Mouse (Mus musculus): Measurements from ENCODE around the gene Gm20388. TPM values are rescaled to one million over a fixed set of nuclear protein-coding genes. Genes with fewer than 3 reads are reported as not detected.

The Gm20388 gene
- polyA plus RNA-seq, 1 experiment from 2014 or later: not detected

DNA sequence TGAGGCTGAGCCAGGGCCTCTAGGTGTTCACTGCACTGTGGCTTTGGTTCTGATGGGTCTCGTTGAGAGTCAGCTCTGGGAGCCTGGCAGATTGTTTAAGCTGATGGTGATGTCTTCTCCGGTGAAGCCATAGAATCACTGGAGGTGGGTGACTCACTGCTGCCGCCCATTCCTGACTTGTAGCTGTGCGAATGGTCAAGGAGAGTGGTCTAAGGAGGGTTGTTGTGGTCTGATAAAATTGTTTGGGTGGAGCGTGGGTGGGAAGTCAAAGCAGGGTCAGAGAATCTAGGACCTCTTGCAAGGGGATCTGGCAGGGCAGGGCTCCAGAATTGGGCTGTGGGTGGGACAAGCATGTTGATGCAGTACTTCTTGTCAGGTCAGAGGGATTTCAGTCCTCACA lies 2100.0 kb downstream of the Gm20388 start:
- H3K9ac ChIP-seq: no peak overlapping the region
- H3K9me3 ChIP-seq (replicated peaks): no peaks in the 10 kb centered on the region
- H3K27me3 ChIP-seq: no peaks in the 10 kb centered on the region
- DNase-seq (no peak), ATAC-seq (ENCODE audit: low read depth) (no peak)
- peaks cover 75% of the 10 kb centered on the region for H3K36me3 ChIP-seq
- no peak overlapping the region for H3K4me3 ChIP-seq (replicated peaks)
- no peak overlapping the region for H3K27ac ChIP-seq
- H3K4me1 ChIP-seq (replicated peaks): no peaks in the 10 kb centered on the region
- H3K4me2 ChIP-seq: no peak overlapping the region
- 72% methylated on average over 5 of the region's 5 CpGs for WGBS (ENCODE audit: insufficient replicate concordance)

DNA sequence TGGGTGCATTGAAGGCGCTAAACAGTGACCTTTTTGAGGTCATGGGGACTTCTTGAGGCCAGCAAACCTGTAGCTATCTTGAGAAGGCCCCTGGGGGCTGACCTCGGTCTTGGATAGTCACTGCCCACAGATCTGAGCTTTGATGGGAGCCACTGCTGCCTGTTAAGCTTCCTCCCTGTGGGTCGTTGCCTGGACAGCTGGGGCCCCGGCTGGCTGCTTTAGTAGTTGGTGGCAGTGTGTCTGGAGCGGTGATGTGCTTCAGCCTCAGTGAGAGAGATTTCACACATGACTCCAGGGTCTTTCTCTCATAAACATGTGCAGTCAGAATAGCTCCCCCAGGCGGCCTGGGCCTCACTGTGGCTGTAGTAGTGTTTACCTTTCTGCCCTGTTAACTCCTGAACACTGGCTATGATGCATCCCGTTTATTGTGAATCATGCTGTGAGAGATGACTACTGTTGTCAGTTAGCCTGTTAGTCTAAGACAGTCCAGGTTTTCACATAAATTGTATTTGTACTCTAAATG lies 2100.5 kb downstream of the Gm20388 start:
- no peak overlapping the region for H3K4me3 ChIP-seq (replicated peaks)
- no peaks in the 10 kb centered on the region for H3K9me3 ChIP-seq (replicated peaks)
- H3K27ac ChIP-seq: no peak overlapping the region
- 61% methylated on average over 7 of the region's 7 CpGs for WGBS (ENCODE audit: insufficient replicate concordance)
- no peaks in the 10 kb centered on the region for H3K4me1 ChIP-seq (replicated peaks)
- DNase-seq (no peak), ATAC-seq (ENCODE audit: low read depth) (no peak)
- H3K27me3 ChIP-seq: no peaks in the 10 kb centered on the region
- H3K9ac ChIP-seq: no peak overlapping the region
- no peak overlapping the region for H3K4me2 ChIP-seq
- H3K36me3 ChIP-seq: peaks cover 73% of the 10 kb centered on the region

DNA sequence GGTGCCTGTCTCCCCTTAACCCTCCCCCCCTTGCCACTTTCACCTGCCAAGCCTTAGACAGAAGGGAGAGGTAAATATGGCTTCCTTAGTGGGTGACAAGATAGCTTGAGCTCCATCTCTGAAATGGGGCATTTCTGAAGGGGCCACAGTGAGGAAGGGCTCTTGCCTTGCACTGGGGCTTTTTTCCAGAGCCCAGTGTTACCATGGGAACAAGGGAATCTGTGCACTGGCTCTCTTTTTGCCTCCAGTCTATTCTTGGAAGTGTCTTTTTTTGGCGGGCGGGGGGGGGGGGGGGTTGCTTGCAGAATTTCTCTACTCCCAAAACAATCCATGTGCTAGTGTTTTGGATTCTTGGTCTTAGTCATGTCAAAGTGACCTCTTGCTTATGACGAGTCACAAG lies 2104.0 kb downstream of the Gm20388 start:
- DNase-seq (no peak), ATAC-seq (ENCODE audit: low read depth) (no peak)
- H3K4me2 ChIP-seq: no peak overlapping the region
- no peaks in the 10 kb centered on the region for H3K9me3 ChIP-seq (replicated peaks)
- H3K9ac ChIP-seq: no peak overlapping the region
- WGBS (ENCODE audit: insufficient replicate concordance): 65% methylated on average over 3 of the region's 3 CpGs
- H3K4me3 ChIP-seq (replicated peaks): no peak overlapping the region
- no peak overlapping the region for H3K27ac ChIP-seq
- H3K27me3 ChIP-seq: no peaks in the 10 kb centered on the region
- no peaks in the 10 kb centered on the region for H3K4me1 ChIP-seq (replicated peaks)
- H3K36me3 ChIP-seq: peaks cover 67% of the 10 kb centered on the region

DNA sequence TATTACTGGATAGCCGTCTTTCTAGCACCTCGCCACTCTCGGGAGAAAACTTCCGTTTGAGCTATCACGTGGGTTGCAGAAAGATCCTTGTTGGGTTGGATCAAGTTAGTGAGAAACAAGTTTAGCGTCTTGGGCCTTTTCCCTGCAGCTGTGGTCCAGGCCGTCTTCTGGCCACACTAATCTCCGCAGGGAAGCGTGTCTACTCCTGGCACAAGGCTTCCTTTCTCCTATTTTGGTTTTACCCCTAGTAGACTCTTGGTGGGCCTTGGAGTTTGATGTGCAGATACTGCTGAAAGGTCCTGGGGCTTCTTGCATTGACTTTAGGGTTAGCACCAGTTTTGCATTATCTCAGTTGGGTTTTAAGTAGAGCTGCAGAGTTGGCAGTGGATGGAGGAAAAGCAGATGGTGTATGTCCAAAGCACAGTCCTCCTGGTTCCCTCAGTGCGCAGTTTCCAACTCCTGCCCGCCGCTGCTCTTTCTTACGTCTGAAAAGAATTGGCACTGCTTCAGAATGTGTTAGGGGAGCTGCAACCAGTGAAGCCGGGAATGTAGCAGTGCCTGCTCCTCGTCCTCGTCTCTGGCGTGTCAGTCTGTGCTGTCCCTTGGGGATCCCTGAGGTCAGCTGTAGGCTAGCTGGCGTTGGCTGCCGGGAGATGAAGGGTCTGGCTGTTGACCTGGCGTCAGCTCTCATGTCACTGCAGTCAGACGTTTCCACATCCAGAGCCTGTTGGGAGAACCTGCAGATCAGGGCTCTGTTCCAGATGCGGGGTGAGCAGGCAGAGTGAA lies 2107.6 kb downstream of the Gm20388 start:
- ATAC-seq (ENCODE audit: low read depth): no peak
- peaks cover 68% of the 10 kb centered on the region for H3K36me3 ChIP-seq
- 87% methylated on average over 22 of the region's 22 CpGs for WGBS (ENCODE audit: insufficient replicate concordance)

DNA sequence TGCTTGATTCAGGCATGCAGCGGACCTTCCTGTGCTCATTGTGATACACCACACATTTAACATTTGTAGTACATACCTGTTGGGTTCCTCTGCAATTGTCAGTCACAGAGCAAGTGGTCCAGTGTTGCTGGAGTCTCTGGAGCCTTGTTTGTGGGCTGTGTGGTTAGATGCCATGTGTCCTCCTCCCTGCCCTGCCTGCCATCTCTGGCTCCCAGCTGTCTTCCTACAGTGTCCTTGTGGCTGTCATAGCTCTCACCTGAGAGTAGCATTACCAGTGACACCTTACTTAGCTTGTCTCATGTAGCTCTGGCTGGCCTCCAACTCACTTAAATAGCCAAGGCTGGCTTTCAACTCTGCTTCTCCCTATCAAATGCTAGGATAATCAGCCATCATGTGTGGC lies 2108.5 kb downstream of the Gm20388 start:
- Histone ChIP-seq H3K4me1 (replicated peaks) (peaks cover 11% of the 10 kb centered on the region), H3K36me3 (peaks cover 69% of the 10 kb centered on the region)
- DNase-seq: no peak

More for the DNA sequence above, 2107.6 kb downstream of the Gm20388 start:
- Histone ChIP-seq H3K4me1 (replicated peaks) (peaks cover 11% of the 10 kb centered on the region), H3K4me2 (no peak overlapping the region), H3K27ac (no peak overlapping the region), H3K9me3 (replicated peaks) (no peaks in the 10 kb centered on the region), H3K4me3 (replicated peaks) (no peak overlapping the region), H3K9ac (no peak overlapping the region), H3K27me3 (no peaks in the 10 kb centered on the region)
- no peak for DNase-seq

DNA sequence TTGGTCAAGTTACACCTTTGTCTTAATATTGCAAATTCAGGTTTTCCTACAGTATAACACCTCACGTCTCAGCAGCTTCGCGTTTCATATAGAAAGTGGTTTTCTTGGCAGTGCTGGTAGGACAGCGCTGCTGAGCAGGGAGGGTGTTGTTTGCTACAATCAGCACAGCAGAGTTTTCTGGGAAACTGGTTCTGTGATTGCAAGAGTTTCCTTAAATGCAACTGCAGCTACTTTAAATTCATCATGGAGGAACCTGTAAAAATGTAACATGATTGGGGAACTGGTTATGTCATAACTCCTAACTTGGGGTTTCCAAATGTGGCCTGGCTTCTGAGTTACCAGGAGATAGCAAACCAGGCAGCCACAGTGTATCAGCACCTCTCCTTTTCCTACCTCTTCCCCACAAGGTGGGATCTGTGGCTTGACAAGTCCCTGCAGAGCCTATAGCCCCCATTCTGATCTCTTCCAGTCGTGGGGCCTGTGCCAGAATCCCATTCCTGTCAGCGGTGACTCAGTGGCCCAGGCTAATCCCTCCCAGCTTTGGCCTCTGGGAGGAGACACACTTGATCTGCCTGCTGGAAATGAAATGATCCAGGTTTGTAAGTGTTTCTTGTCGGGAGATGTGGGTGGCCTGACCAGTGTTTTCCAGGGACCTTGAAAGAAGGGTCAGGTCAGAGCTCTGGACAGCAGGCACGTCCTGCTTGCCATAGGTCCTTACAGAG lies 2109.6 kb downstream of the Gm20388 start:
- 87% methylated on average over 8 of the region's 8 CpGs for WGBS (ENCODE audit: insufficient replicate concordance)
- DNase-seq: no peak
- Histone ChIP-seq H3K4me2 (no peak overlapping the region), H3K27ac (no peak overlapping the region), H3K9ac (no peak overlapping the region), H3K27me3 (no peaks in the 10 kb centered on the region), H3K36me3 (peaks cover 72% of the 10 kb centered on the region), H3K9me3 (replicated peaks) (no peaks in the 10 kb centered on the region), H3K4me1 (replicated peaks) (peaks cover 11% of the 10 kb centered on the region), H3K4me3 (replicated peaks) (no peak overlapping the region)
- no peak for ATAC-seq (ENCODE audit: low read depth)

More for the DNA sequence above, 2108.5 kb downstream of the Gm20388 start:
- no peak overlapping the region for H3K9ac ChIP-seq
- no peak overlapping the region for H3K27ac ChIP-seq
- no peak for ATAC-seq (ENCODE audit: low read depth)
- H3K4me3 ChIP-seq (replicated peaks): no peak overlapping the region
- WGBS (ENCODE audit: insufficient replicate concordance): 92% methylated on average over 1 of the region's 1 CpGs
- H3K4me2 ChIP-seq: no peak overlapping the region
- no peaks in the 10 kb centered on the region for H3K9me3 ChIP-seq (replicated peaks)
- H3K27me3 ChIP-seq: no peaks in the 10 kb centered on the region

DNA sequence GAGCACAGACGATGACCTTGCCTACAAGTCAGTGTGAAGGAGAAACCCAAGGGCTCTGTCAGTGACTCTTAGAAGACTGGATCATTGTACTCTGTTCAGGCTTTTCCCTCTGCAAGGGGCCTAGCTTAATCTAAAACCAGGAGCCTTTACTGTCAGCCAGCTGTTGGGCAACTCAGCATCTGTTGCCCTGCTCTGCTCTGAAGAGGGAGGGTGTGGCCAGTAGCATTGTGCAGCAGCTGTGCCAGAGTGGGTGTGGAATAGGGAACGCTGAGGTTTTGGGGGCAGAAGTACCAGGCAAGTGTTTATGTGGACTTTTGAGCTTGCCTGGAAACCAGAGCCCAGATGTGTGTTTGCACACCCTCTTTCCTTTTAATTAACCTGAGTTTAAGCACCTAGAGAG lies 2111.1 kb downstream of the Gm20388 start:
- no peak overlapping the region for H3K27ac ChIP-seq
- H3K36me3 ChIP-seq: peaks cover 81% of the 10 kb centered on the region
- no peak overlapping the region for H3K9ac ChIP-seq
- H3K27me3 ChIP-seq: no peaks in the 10 kb centered on the region
- WGBS (ENCODE audit: insufficient replicate concordance): 78% methylated on average over 2 of the region's 2 CpGs
- no peak overlapping the region for H3K4me2 ChIP-seq
- DNase-seq (no peak), ATAC-seq (ENCODE audit: low read depth) (no peak)
- H3K4me3 ChIP-seq (replicated peaks): no peak overlapping the region
- H3K9me3 ChIP-seq (replicated peaks): no peaks in the 10 kb centered on the region
- H3K4me1 ChIP-seq (replicated peaks): peaks cover 11% of the 10 kb centered on the region

DNA sequence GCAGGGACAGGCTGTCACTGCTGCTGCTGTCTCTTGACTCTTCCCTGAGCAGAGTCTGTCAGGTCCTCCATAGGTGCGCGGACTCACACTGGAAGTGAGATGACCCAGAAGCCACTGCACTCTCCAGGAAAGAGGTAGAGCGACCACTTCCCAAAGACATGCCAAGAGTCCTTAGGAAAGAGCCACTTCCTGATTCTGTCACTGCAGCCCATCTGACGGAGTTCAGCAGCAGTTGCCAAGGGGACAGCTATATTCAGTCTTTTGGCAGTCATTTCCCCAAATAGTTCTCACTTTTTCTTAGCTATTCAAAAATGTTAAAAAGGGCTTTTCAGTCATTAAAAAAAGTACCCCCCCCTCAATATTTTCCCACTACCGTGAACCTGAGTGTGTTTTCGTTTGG lies 2111.6 kb downstream of the Gm20388 start:
- ATAC-seq (ENCODE audit: low read depth) (no peak), DNase-seq (no peak)
- Histone ChIP-seq H3K36me3 (peaks cover 79% of the 10 kb centered on the region), H3K9ac (no peak overlapping the region), H3K27ac (no peak overlapping the region), H3K27me3 (no peaks in the 10 kb centered on the region), H3K9me3 (replicated peaks) (no peaks in the 10 kb centered on the region), H3K4me1 (replicated peaks) (peaks cover 11% of the 10 kb centered on the region), H3K4me2 (no peak overlapping the region), H3K4me3 (replicated peaks) (no peak overlapping the region)
- 72% methylated on average over 6 of the region's 6 CpGs for WGBS (ENCODE audit: insufficient replicate concordance)

DNA sequence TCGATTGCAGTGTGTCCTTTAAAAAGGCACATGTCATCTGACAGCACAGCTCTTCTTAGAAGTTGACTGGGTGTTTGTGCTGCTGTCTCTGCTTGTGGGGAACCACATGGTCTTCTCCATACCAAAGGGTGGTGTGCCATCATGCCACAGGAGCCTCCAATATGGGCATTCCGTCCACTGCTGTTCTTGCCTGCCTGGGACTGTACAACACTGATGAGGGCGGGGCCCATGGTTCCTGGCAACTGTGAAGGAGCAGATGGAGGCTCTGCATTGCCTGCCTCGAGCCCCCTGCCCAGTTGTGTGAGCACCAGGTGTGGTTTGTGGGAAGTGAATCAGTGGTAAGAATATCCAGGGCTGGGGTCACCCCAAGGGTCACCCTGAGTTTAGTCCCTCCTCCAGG lies 2112.1 kb downstream of the Gm20388 start:
- no peak overlapping the region for H3K4me2 ChIP-seq
- DNase-seq (no peak), ATAC-seq (ENCODE audit: low read depth) (no peak)
- H3K36me3 ChIP-seq: peaks cover 77% of the 10 kb centered on the region
- H3K9me3 ChIP-seq (replicated peaks): no peaks in the 10 kb centered on the region
- H3K9ac ChIP-seq: no peak overlapping the region
- H3K4me1 ChIP-seq (replicated peaks): peaks cover 11% of the 10 kb centered on the region
- WGBS (ENCODE audit: insufficient replicate concordance): 77% methylated on average over 4 of the region's 4 CpGs
- H3K27me3 ChIP-seq: no peaks in the 10 kb centered on the region
- no peak overlapping the region for H3K4me3 ChIP-seq (replicated peaks)
- H3K27ac ChIP-seq: no peak overlapping the region

DNA sequence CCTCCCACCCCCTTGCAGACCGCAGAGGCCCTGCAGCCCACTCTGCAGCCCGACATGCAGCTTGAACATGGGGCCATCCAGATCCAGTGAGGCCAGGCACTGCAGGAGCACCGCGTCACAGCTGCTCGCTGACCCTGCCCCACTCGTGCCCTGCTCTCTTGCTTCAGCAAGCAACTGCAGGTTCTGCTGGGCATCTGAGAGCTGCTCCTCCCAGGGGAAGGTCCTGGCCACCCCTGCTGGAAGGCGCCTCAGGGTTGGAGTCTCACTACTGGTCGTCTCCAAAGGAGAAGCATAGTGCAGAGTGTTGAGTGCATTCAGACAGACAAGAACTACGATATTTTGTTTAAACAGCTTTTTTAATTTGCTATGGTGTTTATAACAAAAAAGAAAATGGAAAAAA lies 2114.9 kb downstream of the Gm20388 start:
- no peak overlapping the region for H3K4me3 ChIP-seq (replicated peaks)
- H3K4me2 ChIP-seq: no peak overlapping the region
- no peak for DNase-seq
- H3K36me3 ChIP-seq: peaks cover 55% of the 10 kb centered on the region
- ATAC-seq (ENCODE audit: low read depth): no peak
- 85% methylated on average over 9 of the region's 9 CpGs for WGBS (ENCODE audit: insufficient replicate concordance)
- H3K27me3 ChIP-seq: no peaks in the 10 kb centered on the region
- H3K9ac ChIP-seq: no peak overlapping the region
- H3K4me1 ChIP-seq (replicated peaks): peaks cover 11% of the 10 kb centered on the region
- H3K9me3 ChIP-seq (replicated peaks): no peaks in the 10 kb centered on the region
- no peak overlapping the region for H3K27ac ChIP-seq

DNA sequence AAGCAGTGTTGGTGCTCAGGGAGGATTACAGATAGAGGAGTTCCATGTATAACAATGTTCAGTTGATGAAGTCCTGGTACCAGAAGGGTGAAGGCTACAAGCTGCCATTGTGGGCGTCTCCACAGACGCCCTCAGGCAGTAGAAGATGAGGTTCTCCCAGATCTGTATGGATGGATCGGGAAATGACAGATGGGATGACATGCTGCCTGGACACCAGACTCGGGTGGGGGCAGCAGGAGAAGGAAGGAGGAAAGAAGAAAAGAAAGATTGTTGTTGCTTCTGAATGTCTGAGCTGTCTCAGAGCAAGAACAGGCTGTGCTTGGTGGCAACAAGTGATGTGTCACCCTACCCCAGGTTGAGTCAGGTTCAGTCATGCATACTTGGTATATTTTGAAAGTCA lies 2117.5 kb downstream of the Gm20388 start:
- WGBS (ENCODE audit: insufficient replicate concordance): 70% methylated on average over 4 of the region's 4 CpGs
- no peak for ATAC-seq (ENCODE audit: low read depth)
- H3K4me1 ChIP-seq (replicated peaks): no peaks in the 10 kb centered on the region

More for the DNA sequence above, 2117.5 kb downstream of the Gm20388 start:
- Histone ChIP-seq H3K9me3 (replicated peaks) (no peaks in the 10 kb centered on the region), H3K27me3 (no peaks in the 10 kb centered on the region), H3K4me2 (no peak overlapping the region), H3K4me3 (replicated peaks) (no peak overlapping the region), H3K9ac (no peak overlapping the region), H3K27ac (no peak overlapping the region), H3K36me3 (peaks cover 37% of the 10 kb centered on the region)
- DNase-seq: no peak

Data from liver, embryonic 13.5 days (tissue).